Mouse (Mus musculus) heart, embryonic 14.5 days (tissue): ENCODE data around the gene Reps2. TPM values are rescaled to one million over a fixed set of nuclear protein-coding genes. Genes with fewer than 3 reads are reported as not detected.

Experiments used
- ATAC-seq: fragments of 200-750 bp; cut with Nextera tagmentation; 2 replicates; pipeline ENCODE4 v1.8.0; 2017; ENCODE audit warnings: low read depth, moderate TSS enrichment; ENCODE audit not compliant: insufficient number of reproducible peaks, insufficient read depth, low FRiP score
- H3K27ac ChIP-seq, 2 experiments: fragments of 200-500 bp in 1 of 2; fragments of 300-500 bp in 1 of 2; sonication (generic) in 1 of 2; replicated peaks in 1 of 2; 2 replicates each; pipeline ENCODE4 v1.5.1; 2012 to 2014; ENCODE audit warnings: low read depth in 2 of 2, low read length in 2 of 2, control low read depth in 1 of 2, mild to moderate bottlenecking in 1 of 2, mixed read lengths in 1 of 2; ENCODE audit not compliant: control insufficient read depth in 1 of 2, insufficient read depth in 1 of 2
- H3K27me3 ChIP-seq: fragments of 300-500 bp; sonication (generic); 2 replicates; pipeline ENCODE4 v1.6.1; 2014; ENCODE audit warnings: mild to moderate bottlenecking, low read length, control low read depth; ENCODE audit not compliant: control insufficient read depth, insufficient read depth
- H3K36me3 ChIP-seq: fragments of 300-500 bp; sonication (generic); 2 replicates; pipeline ENCODE4 v1.6.1; 2014; ENCODE audit warnings: mild to moderate bottlenecking, control low read depth, low read length, mixed read lengths; ENCODE audit not compliant: control insufficient read depth, insufficient read depth
- H3K4me1 ChIP-seq, 2 experiments: fragments of 200-500 bp in 1 of 2; fragments of 300-500 bp in 1 of 2; sonication (generic) in 1 of 2; 2 replicates each; pipeline ENCODE4 v1.6.1; 2012 to 2014; ENCODE audit warnings: low read length in 2 of 2, control low read depth in 1 of 2, mixed read lengths in 1 of 2; ENCODE audit not compliant: control insufficient read depth in 2 of 2, insufficient read depth in 2 of 2
- H3K4me2 ChIP-seq: fragments of 300-500 bp; sonication (generic); 2 replicates; pipeline ENCODE4 v1.6.1; 2014; ENCODE audit warnings: mild to moderate bottlenecking, low read length
- H3K4me3 ChIP-seq, 2 experiments: fragments of 200-500 bp in 1 of 2; fragments of 300-500 bp in 1 of 2; sonication (generic) in 1 of 2; 2 replicates each; pipeline ENCODE4 v1.5.1; 2012 to 2014; ENCODE audit warnings: low read length in 2 of 2, mild to moderate bottlenecking in 2 of 2, control low read depth in 1 of 2, low read depth in 1 of 2, moderate library complexity in 1 of 2; ENCODE audit not compliant: control insufficient read depth in 1 of 2, insufficient read depth in 1 of 2
- H3K9ac ChIP-seq: fragments of 300-500 bp; sonication (generic); 2 replicates; pipeline ENCODE4 v1.6.1; 2014; ENCODE audit warnings: mild to moderate bottlenecking, low read length
- H3K9me3 ChIP-seq: fragments of 300-500 bp; sonication (generic); 2 replicates; pipeline ENCODE4 v1.6.1; 2016; ENCODE audit warnings: low read length, control low read depth; ENCODE audit not compliant: control insufficient read depth
- WGBS: fragments of 180-500 bp; shearing (Covaris S2); extraction: QIAGEN DNeasy Blood & Tissue Kit; methylation state at CpG from one replicate; pipeline ENCODE4 v1.1.7; 2014; 5-methylcytosine and 5-hydroxymethylcytosine counted together
- polyA plus RNA-seq: library from polyadenylated mRNA; unstranded; fragments of >200 nt; fragmentation: Nextera tagmentation; extraction: Ambion mirVana; gene quantifications from 2 replicates; pipeline ENCODE4 v1.2.1, GENCODE M21; 2014

Reps2 gene
- polyA plus RNA-seq, 1 experiment from 2014 or later, result 0.57 TPM

- 68% methylated on average over 5 of the region's 5 CpGs for WGBS
- H3K9me3 ChIP-seq, result no peaks in the 10 kb centered on the region
- H3K4me1 ChIP-seq, result no peaks in the 10 kb centered on the region
- no peak overlapping the region for H3K4me2 ChIP-seq
- H3K9ac ChIP-seq, result no peak overlapping the region
- no peaks in the 10 kb centered on the region for H3K36me3 ChIP-seq
- no peak overlapping the region for H3K4me3 ChIP-seq
- no peak for ATAC-seq
- H3K27ac ChIP-seq, result no peak overlapping the region
- no peaks in the 10 kb centered on the region for H3K27me3 ChIP-seq
These were observed 22.0 kb downstream of the Reps2 start for GRCm38 (mm10) chrX:162621194-162622090.

- Histone ChIP-seq H3K4me2 (no peak overlapping the region), H3K4me3 (no peak overlapping the region), H3K27me3 (no peaks in the 10 kb centered on the region), H3K36me3 (no peaks in the 10 kb centered on the region), H3K9ac (no peak overlapping the region), H3K4me1 (no peaks in the 10 kb centered on the region), H3K27ac (no peak overlapping the region), H3K9me3 (no peaks in the 10 kb centered on the region)
- ATAC-seq, result no peak
- WGBS, result 68% methylated on average over 2 of the region's 2 CpGs
These were observed 23.7 kb downstream of the Reps2 start for GRCm38 (mm10) chrX:162619705-162620104.

- WGBS, result 84% methylated on average over 3 of the region's 3 CpGs
- Histone ChIP-seq H3K9ac (no peak overlapping the region), H3K4me3 (no peak overlapping the region), H3K36me3 (no peaks in the 10 kb centered on the region), H3K27me3 (no peaks in the 10 kb centered on the region), H3K27ac (no peak overlapping the region), H3K4me2 (no peak overlapping the region), H3K9me3 (no peaks in the 10 kb centered on the region), H3K4me1 (no peaks in the 10 kb centered on the region)
- ATAC-seq, result no peak
These were observed 24.9 kb downstream of the Reps2 start for GRCm38 (mm10) chrX:162618547-162618946.

- no peaks in the 10 kb centered on the region for H3K27me3 ChIP-seq
- 62% methylated on average over 2 of the region's 2 CpGs for WGBS
- no peak for ATAC-seq
- H3K4me3 ChIP-seq, result no peak overlapping the region
- no peak overlapping the region for H3K4me2 ChIP-seq
- no peaks in the 10 kb centered on the region for H3K9me3 ChIP-seq
- H3K4me1 ChIP-seq, result no peaks in the 10 kb centered on the region
- no peak overlapping the region for H3K27ac ChIP-seq
- no peak overlapping the region for H3K9ac ChIP-seq
- H3K36me3 ChIP-seq, result no peaks in the 10 kb centered on the region
These were observed 37.3 kb downstream of the Reps2 start for GRCm38 (mm10) chrX:162606113-162606512.

- no peak for ATAC-seq
- H3K9ac ChIP-seq, result no peak overlapping the region
- no peak overlapping the region for H3K4me3 ChIP-seq
- no peaks in the 10 kb centered on the region for H3K36me3 ChIP-seq
- 97% methylated on average over 3 of the region's 3 CpGs for WGBS
- no peaks in the 10 kb centered on the region for H3K4me1 ChIP-seq
- no peaks in the 10 kb centered on the region for H3K27me3 ChIP-seq
- no peak overlapping the region for H3K4me2 ChIP-seq
- H3K27ac ChIP-seq, result no peak overlapping the region
- no peaks in the 10 kb centered on the region for H3K9me3 ChIP-seq
These were observed 43.8 kb downstream of the Reps2 start for GRCm38 (mm10) chrX:162599666-162600065.

- H3K36me3 ChIP-seq, result no peaks in the 10 kb centered on the region
- H3K4me3 ChIP-seq, result no peak overlapping the region
- no peak overlapping the region for H3K4me2 ChIP-seq
- 61% methylated on average over 8 of the region's 8 CpGs for WGBS
- H3K9me3 ChIP-seq, result no peaks in the 10 kb centered on the region
- no peaks in the 10 kb centered on the region for H3K27me3 ChIP-seq
- H3K9ac ChIP-seq, result no peak overlapping the region
- no peaks in the 10 kb centered on the region for H3K4me1 ChIP-seq
- no peak overlapping the region for H3K27ac ChIP-seq
- no peak for ATAC-seq
These were observed 52.2 kb downstream of the Reps2 start for GRCm38 (mm10) chrX:162591005-162591801.

- H3K9me3 ChIP-seq, result no peaks in the 10 kb centered on the region
- no peak for ATAC-seq
- H3K27ac ChIP-seq, result no peak overlapping the region
- H3K9ac ChIP-seq, result no peak overlapping the region
- no peaks in the 10 kb centered on the region for H3K4me1 ChIP-seq
- H3K36me3 ChIP-seq, result no peaks in the 10 kb centered on the region
- H3K27me3 ChIP-seq, result no peaks in the 10 kb centered on the region
- no peak overlapping the region for H3K4me2 ChIP-seq
- 68% methylated on average over 6 of the region's 6 CpGs for WGBS
- no peak overlapping the region for H3K4me3 ChIP-seq
These were observed 53.2 kb downstream of the Reps2 start for GRCm38 (mm10) chrX:162590145-162590790.
